Mouse (Mus musculus): ENCODE measurements at regions not wholly inside any gene's neighbourhood (a gene's known extent, or its start where the extent isn't known, plus 50 kb on each side); places are given as distances from the start of the nearest gene placed in this dataset.

DNA sequence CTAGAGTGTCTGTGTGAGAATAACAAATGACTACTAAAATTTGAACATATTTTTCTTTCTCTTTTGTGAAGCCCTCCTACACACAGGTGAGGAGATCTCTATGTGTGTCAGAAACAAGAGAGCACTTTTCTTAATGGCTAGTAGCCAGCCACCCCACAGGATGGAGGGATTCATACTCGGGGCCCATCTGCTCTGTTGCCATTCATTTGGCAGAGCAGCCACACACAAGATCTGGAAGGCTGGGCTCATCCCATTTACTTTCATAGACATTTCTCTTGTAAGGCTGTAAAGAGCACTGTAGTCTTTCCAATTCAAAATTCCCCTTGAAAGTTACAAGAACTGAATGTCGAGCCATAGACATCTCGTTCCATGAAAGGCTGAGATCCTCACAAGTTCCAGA lies 848.2 kb downstream of the Dnah5 start:
- TF ChIP-seq CTCF (IDR thresholded peaks at IDR 0.05; ENCODE audit: low read depth, low read length) (no peak), POLR2A (IDR thresholded peaks at IDR 0.05; ENCODE audit: borderline replicate concordance, low read depth, low read length) (no peak)

Measured in bone marrow macrophage, adult 2 months (primary cell).